ENCODE assay signal across 22 mouse cellular contexts in genomic region chr11:59975241-59975640, GRCm38 (mm10). TPM values are rescaled to one million over a fixed set of nuclear protein-coding genes. Genes with fewer than 3 reads are reported as not detected.
DNase-seq lines count a peak whose midpoint lies in the region; ATAC-seq lines count a peak whose summit lies in the region.
"Had no signal": no experiment of that assay in that cellular context is flagged by ENCODE, and none has a peak within 500 bp of the region (broad histone marks: within the 10 kb centered on the region; RNA-seq: fewer than 3 reads in every experiment).

No protein-coding gene starts in this region.

- H3K9me3 ChIP-seq in embryonic facial prominence, embryonic 14.5 days (ENCODE audit: control insufficient read depth, low read length), result no peaks in the 10 kb centered on the region
- H3K9me3 ChIP-seq in embryonic facial prominence, embryonic 10.5 days, result no peaks in the 10 kb centered on the region
- no peaks in the 10 kb centered on the region for H3K9me3 ChIP-seq in kidney, embryonic 16.5 days (ENCODE audit: low read length)
- H3K9me3 ChIP-seq: embryonic facial prominence, embryonic 13.5 days; G1E; heart, embryonic 13.5 days; hindbrain, embryonic 13.5 days had no signal

- no peaks in the 10 kb centered on the region for H3K36me3 ChIP-seq in embryonic facial prominence, embryonic 14.5 days (ENCODE audit: control insufficient read depth, insufficient read depth, low read length)
- no peaks in the 10 kb centered on the region for H3K36me3 ChIP-seq in embryonic facial prominence, embryonic 10.5 days (replicated peaks)
- no peaks in the 10 kb centered on the region for H3K36me3 ChIP-seq in kidney, embryonic 16.5 days (ENCODE audit: insufficient read depth, low read length)
- H3K36me3 ChIP-seq: embryonic facial prominence, embryonic 13.5 days; G1E; heart, embryonic 13.5 days; hindbrain, embryonic 13.5 days had no signal

- H3K27me3 ChIP-seq in embryonic facial prominence, embryonic 14.5 days (replicated peaks; ENCODE audit: control insufficient read depth, insufficient read depth, low read length), result no peaks in the 10 kb centered on the region
- peaks cover 23% of the 10 kb centered on the region; the same call in 1 of the 2 replicates for H3K27me3 ChIP-seq in embryonic facial prominence, embryonic 10.5 days (replicated peaks; ENCODE audit: low read depth, poor library complexity, severe bottlenecking)
- no peaks in the 10 kb centered on the region for H3K27me3 ChIP-seq in kidney, embryonic 16.5 days (ENCODE audit: insufficient read depth, low read length)
- H3K27me3 ChIP-seq: embryonic facial prominence, embryonic 13.5 days; heart, embryonic 13.5 days had no signal

- H3K9ac ChIP-seq in embryonic facial prominence, embryonic 14.5 days (ENCODE audit: low read depth, low read length), result no peak overlapping the region
- no peak overlapping the region for H3K9ac ChIP-seq in kidney, embryonic 16.5 days (replicated peaks; ENCODE audit: low read length)
- H3K9ac ChIP-seq: embryonic facial prominence, embryonic 13.5 days; heart, embryonic 13.5 days; hindbrain, embryonic 13.5 days had no signal

- peak; percentile 17; the same call in 1 of the 2 replicates for ATAC-seq in embryonic facial prominence, embryonic 14.5 days (ENCODE audit: low read depth)
- no peak; the same call in 1 of the 2 replicates for ATAC-seq in kidney, embryonic 16.5 days (ENCODE audit: low FRiP score, low TSS enrichment)
- ATAC-seq: CD4-positive, CD25-positive, alpha-beta regulatory T cell, adult 4 months; forebrain, embryonic 14.5 days; hindbrain, postnatal 0 days had no signal

- no peak overlapping the region for H3K27ac ChIP-seq in embryonic facial prominence, embryonic 14.5 days (replicated peaks; ENCODE audit: low read depth, low read length)
- no peak overlapping the region for H3K27ac ChIP-seq in embryonic facial prominence, embryonic 10.5 days (replicated peaks)
- H3K27ac ChIP-seq in kidney, embryonic 16.5 days (ENCODE audit: low read length), result peak overlapping the region; percentile 22; the same call in 1 of the 2 replicates
- H3K27ac ChIP-seq: embryonic facial prominence, embryonic 13.5 days; heart, embryonic 13.5 days; hindbrain, embryonic 13.5 days; hindbrain, postnatal 0 days had no signal

- DNase-seq in embryonic facial prominence, embryonic 14.5 days (ENCODE audit: low spot score), result peak; percentile 32
- DNase-seq in embryonic facial prominence, embryonic 10.5 days (ENCODE audit: low spot score), result no peak
- no peak for DNase-seq in kidney, adult 18-20 months
- DNase-seq in Muller cell, postnatal 12 days (ENCODE audit: inconsistent ontology term), result peak; percentile 31
- DNase-seq in retina, postnatal 1 day, result peak; percentile 93
- DNase-seq in thymus, postnatal 0 days (ENCODE audit: low spot score), result no peak
- DNase-seq: adrenal gland, postnatal 10 days; B cell, adult 2 months; cerebellum, adult 11 months; cerebellum, adult 8-10 months; cerebellum, postnatal 25 days; gastrocnemius, postnatal 36 days; heart, adult 11 months; heart, postnatal 36 days had no signal

- H3K4me1 ChIP-seq in embryonic facial prominence, embryonic 14.5 days (ENCODE audit: control insufficient read depth, insufficient read depth, low read length), result no peaks in the 10 kb centered on the region; the same call in 1 of the 2 replicates
- H3K4me1 ChIP-seq in embryonic facial prominence, embryonic 10.5 days, result peaks cover 30% of the 10 kb centered on the region
- peaks cover 23% of the 10 kb centered on the region for H3K4me1 ChIP-seq in kidney, embryonic 16.5 days (ENCODE audit: insufficient read depth, low read length)
- H3K4me1 ChIP-seq: embryonic facial prominence, embryonic 13.5 days had no signal

- H3K4me2 ChIP-seq in embryonic facial prominence, embryonic 14.5 days (ENCODE audit: low read depth, low read length), result no peak overlapping the region
- H3K4me2 ChIP-seq in kidney, embryonic 16.5 days (replicated peaks; ENCODE audit: low read depth, low read length), result no peak overlapping the region
- H3K4me2 ChIP-seq: embryonic facial prominence, embryonic 13.5 days; heart, embryonic 13.5 days; hindbrain, embryonic 13.5 days had no signal

- no peak overlapping the region for H3K4me3 ChIP-seq in embryonic facial prominence, embryonic 14.5 days (ENCODE audit: low read depth, low read length)
- no peak overlapping the region for H3K4me3 ChIP-seq in embryonic facial prominence, embryonic 10.5 days
- no peak overlapping the region for H3K4me3 ChIP-seq in kidney, embryonic 16.5 days (ENCODE audit: low read length)
- H3K4me3 ChIP-seq: embryonic facial prominence, embryonic 13.5 days; heart, embryonic 13.5 days; hindbrain, embryonic 13.5 days had no signal

- WGBS in embryonic facial prominence, embryonic 14.5 days, result 34% methylated on average over 8 of the region's 10 CpGs
- 26% methylated on average over 10 of the region's 10 CpGs for WGBS in embryonic facial prominence, embryonic 10.5 days
- WGBS in kidney, embryonic 16.5 days, result 46% methylated on average over 10 of the region's 10 CpGs

RNA-seq across cellular contexts. Expression of gene Rasd1, which starts 10.5 kb away (rescaled TPM):
- polyA plus RNA-seq in embryonic facial prominence, embryonic 14.5 days (2014; fragmentation: Nextera tagmentation; extraction: Ambion mirVana), result 1.6 and 2.2 TPM in 2 replicates
- 2.1 and 2.4 TPM in 2 replicates for polyA plus RNA-seq in embryonic facial prominence, embryonic 10.5 days (2016; fragmentation: Nextera tagmentation; extraction: Ambion mirVana)
- polyA plus RNA-seq in kidney, embryonic 16.5 days (2015; fragmentation: Nextera tagmentation; extraction: Ambion mirVana), result 3.3 and 4.2 TPM in 2 replicates
- polyA plus RNA-seq in thymus, postnatal 0 days (2015; fragmentation: Nextera tagmentation; extraction: Ambion mirVana), result 1.6 and 2.1 TPM in 2 replicates
- polyA plus RNA-seq: G1E had no signal

RNA-seq across cellular contexts. Expression of gene Med9, which starts 27.2 kb away (rescaled TPM):
- 33.3 and 37.8 TPM in 2 replicates for polyA plus RNA-seq in embryonic facial prominence, embryonic 14.5 days (2014; fragmentation: Nextera tagmentation; extraction: Ambion mirVana)
- 48.3 and 51.5 TPM in 2 replicates for polyA plus RNA-seq in embryonic facial prominence, embryonic 10.5 days (2016; fragmentation: Nextera tagmentation; extraction: Ambion mirVana)
- polyA plus RNA-seq in kidney, embryonic 16.5 days (2015; fragmentation: Nextera tagmentation; extraction: Ambion mirVana), result 49.1 and 49.3 TPM in 2 replicates
- 38.1 and 38.6 TPM in 2 replicates for polyA plus RNA-seq in thymus, postnatal 0 days (2015; fragmentation: Nextera tagmentation; extraction: Ambion mirVana)

Comparison
In these comparisons a context has a peak if more than half of its experiments do, and no peak if none do; other contexts are left out.
1. DNase-seq: peak in embryonic facial prominence, embryonic 14.5 days (single experiment), Muller cell, postnatal 12 days (single experiment) and retina, postnatal 1 day (single experiment); none in embryonic facial prominence, embryonic 10.5 days (single experiment), kidney, adult 18-20 months (single experiment) and thymus, postnatal 0 days (single experiment).